Mouse (Mus musculus) adrenal gland (tissue): ENCODE measurements around the gene Kyat3.
"Not testable (repeated sequence)": the region's sequence is repeated elsewhere in the genome, so short reads cannot be mapped to it uniquely, and the experiment has no call there.

Source experiments
- intact Hi-C: fragments of 180-260 bp; cut with DNase I; formaldehyde crosslinking; loops from one replicate; pipeline ENCODE4 v1.15.1; 2025
- long read RNA-seq, 2 experiments: library from polyadenylated mRNA; unstranded; transcript quantifications; one replicate each; pipeline ENCODE4 v2.0.0; 2020; ENCODE audit warnings: borderline replicate concordance in 1 of 2; ENCODE audit not compliant: insufficient replicate concordance in 1 of 2

Kyat3 gene
- long read RNA-seq, experiment 1, transcript Kyat3-202 (14 exons, 1,888 nt), result major isoform, 8 of 10 reads
- long read RNA-seq, experiment 1, partial matches to known transcripts, result 2 of 10 reads
- long read RNA-seq, experiment 1, other reads (novel, unspliced or antisense), result 0 of 10 reads
- long read RNA-seq, experiment 2, transcript Kyat3-202 (14 exons, 1,888 nt), result major isoform, 10 of 13 reads
- long read RNA-seq, experiment 2, partial matches to known transcripts, result 1 of 13 reads
- long read RNA-seq, experiment 2, other reads (novel, unspliced or antisense), result 2 of 13 reads

DNA sequence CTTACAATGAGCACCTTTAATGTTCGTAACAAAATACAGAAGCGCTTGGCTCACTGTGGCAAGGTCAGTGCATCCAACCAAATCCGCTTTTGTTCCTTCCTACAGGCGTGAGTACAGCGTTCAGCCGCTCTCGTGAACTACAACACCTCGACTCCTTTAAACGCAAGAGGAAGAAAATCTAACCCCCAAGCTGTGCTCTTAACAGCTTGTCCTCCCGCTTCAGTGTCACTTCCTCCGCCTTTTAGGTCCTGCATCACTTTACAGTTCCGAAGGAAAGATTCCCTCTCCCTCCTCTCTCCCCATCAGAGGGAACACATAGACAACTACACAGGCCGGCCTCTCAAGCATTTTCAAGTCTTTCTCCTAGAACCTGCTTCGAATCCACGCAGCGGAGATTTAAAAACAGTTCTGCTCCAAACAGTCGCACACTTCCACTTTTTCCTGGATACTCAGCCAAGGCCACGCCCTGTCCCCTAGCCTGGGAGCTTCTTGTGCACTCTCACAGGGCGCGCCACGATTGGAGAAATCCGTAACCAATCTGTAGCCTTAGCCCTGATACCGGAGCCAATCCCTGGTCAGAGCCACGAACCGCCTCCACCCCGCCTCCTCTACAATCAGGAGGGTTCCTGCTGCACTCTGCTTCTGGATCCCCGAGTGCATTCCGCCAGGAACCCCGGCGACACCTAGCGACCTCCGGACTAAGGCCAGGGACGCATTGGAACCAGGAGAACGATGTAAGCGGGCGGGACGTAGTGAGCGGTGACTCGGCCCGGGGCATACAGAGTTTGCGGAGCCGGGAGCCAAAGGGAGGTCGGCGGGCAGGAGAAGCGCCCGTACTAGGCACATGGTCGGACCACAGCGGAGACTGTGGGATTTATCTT, at the start of gene Kyat3:
TSS of gene Kyat3 (plus strand) at position 610 of the 881 bp plus-strand sequence.
- intact Hi-C loops, result loop anchor here (10.0 kb wide), 1 partner anchor 206 kb away; the partner anchor contains the start of gene Gbp5

DNA sequence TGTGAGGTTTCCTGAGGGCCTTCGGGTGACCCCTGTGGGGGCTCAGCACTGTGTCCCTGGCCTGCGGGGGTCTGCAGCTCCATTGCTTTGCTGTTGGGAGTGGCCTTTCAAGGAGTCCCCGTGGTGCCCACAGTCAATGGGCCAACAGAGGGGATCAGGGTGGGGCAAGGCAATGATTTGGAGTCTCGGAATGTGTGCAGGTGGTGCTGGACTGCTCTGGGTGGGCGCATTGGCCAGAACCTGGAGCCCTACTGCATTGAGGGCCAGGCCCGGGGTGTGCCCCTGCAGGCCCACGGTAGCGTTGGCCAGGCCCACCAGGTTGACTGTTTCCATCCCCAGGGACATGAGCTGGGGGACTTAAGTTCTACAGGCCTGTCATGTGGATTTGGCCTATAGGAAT, 36.1 kb upstream of the Kyat3 start:
- intact Hi-C loops, result no loop called here

DNA sequence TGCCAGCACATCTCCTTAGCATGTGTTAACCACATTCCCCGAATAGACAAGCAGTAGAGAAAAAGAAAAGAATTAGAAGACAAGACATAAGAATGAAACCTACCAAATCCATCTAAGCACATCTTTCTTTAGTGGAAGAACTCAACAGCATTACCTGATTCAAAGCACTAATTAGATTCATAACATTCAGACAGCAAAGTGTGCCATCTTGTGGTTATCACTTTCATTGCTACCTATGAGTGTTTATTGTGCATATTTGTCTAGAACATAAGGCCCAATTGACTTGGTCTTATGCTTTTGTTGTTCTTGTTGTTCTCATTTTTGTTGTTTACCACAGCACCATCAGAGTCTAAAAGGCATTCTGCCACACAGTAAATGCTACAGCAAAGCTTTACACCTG, 26.2 kb upstream of the Kyat3 start:
- intact Hi-C loops, result loop anchor here (2.0 kb wide), 1 partner anchor 34 kb away; no protein-coding TSS in a partner anchor

DNA sequence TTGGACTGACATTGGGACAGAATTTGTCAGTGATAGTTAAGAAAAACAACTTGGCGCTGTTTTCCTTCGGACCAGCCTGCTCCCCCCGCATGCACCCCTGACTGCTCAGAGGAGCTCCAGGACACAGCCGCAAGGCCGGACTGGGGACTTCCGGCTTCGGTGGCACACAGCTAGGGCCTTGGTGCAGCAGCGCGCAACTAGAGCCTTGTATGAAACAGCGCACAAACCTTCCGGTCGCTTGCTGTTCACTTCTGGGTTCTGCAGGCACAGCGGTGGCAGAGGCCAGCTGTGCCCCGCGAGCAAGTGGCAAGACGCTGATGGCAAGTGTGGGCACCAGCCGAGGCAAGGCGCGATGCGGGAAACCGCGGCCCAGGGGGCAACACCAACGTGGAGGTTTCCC, 12.9 kb upstream of the Kyat3 start:
- intact Hi-C loops, result no loop called here

DNA sequence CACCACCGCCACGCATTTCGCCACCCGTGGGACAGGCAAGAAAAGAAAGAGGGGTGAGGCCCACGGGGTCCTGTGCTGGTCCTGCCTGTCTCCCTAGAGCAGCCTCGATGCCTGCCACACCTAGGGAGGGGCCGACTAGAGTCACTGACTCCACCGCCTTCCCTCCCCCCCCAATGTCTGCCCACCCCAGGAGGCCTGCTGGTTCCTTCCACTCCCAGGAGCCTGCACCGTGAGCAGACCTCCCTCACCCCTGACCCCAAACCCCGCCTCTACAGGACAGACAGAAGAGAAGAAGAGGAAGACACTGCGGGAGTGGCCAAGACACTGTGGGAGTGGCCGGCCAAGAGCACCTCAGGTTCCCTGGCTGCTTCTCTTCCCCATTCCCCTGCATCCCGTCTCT, 12.5 kb upstream of the Kyat3 start:
- intact Hi-C loops, result no loop called here

DNA sequence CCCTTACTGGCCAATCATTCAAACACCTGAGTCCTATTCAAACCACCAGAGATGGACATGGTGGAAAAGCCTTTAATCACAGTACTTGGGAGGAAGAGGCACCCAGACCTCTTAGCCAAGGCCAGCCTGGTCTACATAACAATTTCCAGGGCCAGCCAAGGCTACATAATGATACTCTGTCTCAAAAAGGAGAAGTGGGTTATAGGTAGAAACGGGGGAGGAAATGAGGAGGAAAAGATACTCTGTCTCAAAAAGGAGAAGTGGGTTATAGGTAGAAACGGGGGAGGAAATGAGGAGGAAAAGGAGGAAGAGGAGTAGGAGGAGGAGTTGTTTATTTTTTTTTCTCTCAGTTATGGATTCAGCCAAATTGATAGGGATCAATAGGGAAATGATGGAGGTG, 4.3 kb upstream of the Kyat3 start:
- intact Hi-C loops, result no loop called here

DNA sequence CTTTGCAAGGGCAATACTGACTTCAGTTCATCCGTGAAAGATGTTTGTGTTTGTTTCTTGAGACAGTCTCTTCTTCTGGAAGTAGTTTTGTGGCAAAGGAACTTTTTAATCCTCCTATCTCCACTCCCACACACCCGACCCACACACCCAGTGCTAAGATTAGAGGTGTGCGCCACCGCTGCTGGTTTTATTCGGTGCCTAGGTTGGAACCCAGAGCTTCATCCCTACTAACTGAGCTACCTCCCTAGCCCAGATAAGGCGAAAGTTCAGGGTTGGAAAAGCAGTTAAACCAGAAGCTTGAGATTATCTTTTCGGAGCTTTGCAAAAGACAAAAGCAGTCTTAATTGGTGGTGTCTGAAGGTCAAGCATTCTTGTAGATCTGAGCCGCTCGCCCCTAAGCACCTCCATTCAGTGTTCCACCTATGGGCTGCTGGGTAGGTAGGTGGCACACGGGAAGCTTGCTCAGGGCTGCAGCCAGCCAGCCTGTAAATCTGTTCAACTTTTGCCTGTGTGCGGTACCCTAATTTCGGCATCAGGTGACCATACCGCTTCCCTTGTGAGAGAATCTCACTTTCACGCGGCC, 647 bp downstream of the Kyat3 start:
- intact Hi-C loops, result loop anchor here (10.0 kb wide), 1 partner anchor 207 kb away; the partner anchor contains the start of gene Gbp5

DNA sequence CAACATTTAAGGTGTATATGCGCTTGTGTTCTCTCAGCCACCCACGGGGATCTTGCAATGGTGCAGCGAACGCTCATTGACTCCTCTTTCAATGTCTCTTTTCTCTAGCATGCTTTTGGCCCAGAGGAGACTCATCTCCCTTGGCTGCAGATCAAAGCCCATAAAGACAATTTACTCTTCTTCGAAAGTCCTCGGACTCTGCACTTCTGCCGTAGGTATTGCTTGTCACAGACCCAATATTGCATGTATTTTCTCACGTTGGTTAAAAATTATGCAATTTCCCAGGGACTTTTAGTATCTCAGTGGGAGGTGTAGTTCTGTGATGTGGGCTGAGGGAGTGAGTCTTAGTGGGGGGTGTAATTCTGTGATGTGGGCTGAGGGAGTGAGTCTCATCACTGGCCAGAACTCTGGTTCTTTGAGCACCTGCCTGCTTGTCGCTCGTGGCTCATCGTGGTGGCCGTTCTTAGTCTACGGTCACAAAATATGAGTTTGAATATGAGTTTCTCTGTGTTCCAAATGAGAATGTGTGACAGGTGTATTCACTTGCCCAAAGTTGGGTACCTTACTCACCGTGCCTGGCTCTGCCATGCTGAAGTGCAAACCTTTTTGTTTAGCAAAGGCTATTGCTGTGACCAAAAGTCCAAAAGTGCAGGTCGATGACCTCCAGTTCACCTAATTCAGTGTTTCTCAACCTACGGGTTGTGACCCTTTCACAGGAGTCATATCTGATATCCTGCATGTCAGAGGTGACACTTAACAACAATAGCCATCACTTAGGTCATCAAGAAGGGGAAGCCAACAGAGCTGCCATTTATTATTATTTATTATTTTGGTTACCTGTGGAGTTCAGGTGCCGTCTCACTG, 6.0 kb downstream of the Kyat3 start:
- intact Hi-C loops, result loop anchor here (2.0 to 10.0 kb wide), 2 partner anchors 66 to 212 kb away; partner anchors contain the start of gene Gbp5

DNA sequence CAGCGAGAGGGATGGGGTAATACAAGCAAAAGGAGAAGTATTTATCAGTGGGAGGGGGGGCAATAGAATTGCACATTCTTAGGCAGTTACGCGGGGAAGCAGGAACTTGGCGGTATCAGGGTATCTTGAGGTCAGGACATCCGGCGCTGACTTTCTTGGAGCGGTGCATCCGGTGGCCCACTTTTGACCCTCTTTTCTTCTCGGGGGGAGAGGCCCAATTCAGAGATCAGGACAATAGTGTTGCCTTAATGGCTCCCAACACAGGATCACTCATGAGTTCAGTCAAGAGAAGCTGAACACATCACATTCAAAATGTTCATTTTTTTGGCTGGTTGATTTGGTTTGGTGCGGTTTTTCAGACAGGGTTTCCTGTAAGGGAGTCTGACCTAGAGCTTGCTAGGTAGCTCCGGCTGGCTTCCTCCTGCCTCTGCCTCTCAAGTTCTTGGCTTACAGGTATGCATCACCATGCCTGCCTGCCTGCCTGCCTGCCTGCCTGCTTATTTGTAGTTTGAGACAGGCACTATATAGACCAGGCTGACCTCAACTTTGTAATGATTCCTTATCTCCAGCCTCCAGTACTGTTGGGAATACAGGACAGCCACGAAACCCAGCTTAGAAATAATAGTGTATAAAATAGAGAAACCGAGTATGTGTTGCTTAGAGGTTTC, 7.5 kb downstream of the Kyat3 start:
- intact Hi-C loops, result loop anchor here (10.0 kb wide), 1 partner anchor 214 kb away; the partner anchor contains the start of gene Gbp5

DNA sequence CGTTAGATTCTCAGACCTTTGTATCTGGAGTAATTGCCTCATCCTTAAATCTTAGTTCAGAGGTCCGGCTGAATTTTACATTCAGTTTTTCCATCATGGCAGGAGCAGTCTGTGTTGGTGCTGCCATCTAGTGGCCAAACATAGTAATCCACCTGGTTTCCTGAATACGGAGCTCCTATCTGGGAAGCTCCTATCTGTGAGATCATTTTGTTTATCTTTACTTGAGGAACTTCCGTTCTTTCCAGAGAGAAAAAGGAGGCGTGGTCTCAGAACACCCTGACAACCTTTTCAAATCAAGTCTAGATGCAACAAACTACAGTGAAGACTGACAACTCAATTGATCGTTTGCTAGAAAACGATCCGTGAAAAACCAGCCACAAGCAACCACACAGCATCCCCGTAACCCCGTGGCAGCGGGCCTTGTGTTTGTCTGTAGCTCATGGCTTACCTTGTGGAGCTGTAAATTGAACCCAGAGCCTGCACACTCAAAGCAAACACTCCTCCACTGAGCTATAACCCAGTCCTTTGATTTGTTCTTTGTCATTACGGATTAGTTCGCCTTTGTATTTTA, 8.1 kb downstream of the Kyat3 start:
- intact Hi-C loops, result loop anchor here (10.0 kb wide), 1 partner anchor 214 kb away; the partner anchor contains the start of gene Gbp5

DNA sequence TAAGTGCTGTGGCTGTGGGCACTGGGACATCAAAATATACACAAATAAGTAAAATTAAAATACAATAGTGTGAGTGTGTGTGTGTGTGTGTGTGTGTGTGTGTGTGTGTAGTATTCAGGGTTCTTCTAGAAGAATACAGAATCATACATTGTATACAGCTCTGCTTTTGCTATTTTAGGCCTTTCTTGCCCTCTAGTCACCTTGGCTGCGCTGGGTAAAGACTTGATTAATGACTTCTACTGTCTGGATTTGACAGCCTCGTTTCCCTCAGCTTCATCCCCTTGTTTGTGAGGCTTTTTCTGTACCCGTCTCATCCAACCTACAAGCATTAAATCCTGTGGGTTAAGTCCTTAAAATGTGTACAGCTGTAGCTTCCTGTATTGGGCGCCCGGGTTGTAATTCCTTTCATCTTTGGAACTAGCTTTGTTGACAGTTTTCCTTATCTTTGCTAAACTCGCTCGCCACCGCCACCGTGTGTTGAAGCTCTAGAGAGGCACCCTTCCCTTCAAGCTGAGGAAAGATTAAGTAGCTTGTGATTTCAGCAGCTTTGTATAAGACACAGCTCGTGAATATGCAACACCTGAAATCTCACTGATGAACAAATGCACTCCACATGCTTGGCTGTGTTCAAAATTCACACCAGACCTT, 9.6 kb downstream of the Kyat3 start:
- intact Hi-C loops, result no loop called here

DNA sequence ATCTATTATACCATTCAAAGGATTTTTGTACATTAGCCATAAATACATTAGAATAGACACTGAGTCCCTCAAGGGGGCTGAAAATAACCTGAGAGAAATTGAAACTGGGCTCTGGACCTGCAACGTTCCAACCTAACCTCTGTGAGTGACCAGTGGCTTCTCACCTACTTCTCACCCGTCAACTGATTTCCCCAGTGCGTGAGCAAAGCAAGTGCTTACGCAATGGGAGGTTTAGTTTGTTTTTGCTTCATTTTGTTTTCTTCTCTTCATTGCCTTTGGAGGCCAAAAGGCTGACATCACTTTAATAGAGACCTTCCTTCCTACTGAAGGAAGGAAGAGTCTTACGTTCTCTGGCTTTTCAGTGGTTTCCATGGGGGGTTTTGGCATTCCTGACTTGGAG, 10.5 kb downstream of the Kyat3 start:
- intact Hi-C loops, result no loop called here

DNA sequence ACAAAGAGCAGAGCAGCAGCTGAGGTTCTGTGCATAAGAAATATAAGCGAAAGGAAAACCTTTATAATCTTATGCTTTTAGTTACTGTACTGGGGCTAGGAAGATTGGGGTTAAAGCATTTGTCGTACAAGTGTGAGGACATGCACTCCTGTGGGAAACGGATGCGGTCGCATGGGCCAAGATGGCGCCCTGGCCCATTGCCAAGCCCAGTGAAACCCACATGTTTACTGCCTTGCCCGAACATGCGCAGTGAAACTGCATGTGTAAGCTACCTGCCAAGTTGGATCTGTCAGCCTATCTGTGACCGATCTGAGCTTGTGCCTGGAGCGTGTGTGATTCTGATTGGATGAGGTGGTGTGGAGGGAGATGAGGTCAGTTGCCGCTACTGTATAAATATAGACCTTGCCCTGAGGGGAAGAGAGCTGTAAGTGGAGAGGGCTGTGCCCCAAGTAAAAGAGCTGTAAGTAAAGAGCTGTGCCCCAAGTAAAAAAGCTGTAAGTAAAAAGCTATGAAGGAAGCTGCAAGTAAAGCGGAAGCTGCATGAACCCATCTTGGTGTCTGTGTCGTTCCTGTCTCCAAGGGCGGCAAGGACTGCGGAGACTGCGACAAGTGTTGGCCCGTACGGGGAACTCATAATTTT, 11.7 kb downstream of the Kyat3 start:
- intact Hi-C loops, result not testable (repeated sequence)

DNA sequence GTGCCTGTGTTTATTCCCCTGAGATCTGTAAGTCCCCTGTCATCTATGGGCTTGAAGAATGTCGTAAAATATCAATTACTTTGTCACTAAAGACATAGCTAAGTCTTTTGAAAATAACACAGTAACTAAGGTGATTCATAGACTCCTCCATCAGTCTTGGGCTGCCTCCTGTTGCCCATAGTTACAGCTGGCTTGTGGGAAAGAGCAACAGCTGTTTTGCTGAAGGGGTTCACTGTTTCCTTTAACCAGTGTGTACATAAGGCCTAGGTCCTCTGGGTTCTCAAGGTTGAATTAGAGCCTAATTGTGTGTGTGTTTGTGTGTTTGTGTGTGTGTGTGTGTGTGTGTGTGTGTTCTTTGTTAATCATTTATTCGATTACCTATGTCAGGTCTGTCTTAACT, 24.6 kb downstream of the Kyat3 start:
- intact Hi-C loops, result no loop called here

DNA sequence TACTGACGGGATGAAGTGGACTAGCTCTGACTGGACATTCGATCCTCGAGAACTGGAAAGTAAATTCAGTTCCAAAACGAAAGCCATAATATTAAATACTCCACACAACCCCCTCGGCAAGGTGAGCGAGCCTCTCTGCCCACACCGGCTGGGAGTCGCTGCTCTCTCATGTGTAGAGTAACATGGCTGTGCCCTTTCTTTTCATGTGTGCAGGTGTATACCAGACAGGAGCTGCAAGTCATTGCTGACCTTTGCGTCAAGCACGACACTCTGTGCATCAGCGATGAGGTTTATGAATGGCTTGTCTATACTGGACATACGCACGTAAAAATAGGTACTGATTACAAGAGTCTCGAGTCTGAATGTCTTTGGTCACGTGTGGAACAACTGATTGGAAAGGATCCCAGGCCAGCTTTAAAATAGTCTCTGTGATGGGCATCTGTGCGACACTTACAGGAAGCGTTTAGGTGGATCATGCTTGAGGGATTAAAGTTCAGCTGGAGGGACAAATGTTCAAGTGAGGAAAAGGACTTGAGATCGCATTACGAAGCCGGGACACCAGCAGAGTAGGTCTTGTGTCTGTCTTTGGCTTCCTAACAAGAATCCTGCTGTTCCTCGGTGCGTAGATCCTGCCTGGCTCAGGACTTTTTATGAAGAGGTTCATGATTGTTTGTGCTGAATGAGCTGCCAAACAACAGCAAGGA, 25.3 kb downstream of the Kyat3 start:
- intact Hi-C loops, result no loop called here

DNA sequence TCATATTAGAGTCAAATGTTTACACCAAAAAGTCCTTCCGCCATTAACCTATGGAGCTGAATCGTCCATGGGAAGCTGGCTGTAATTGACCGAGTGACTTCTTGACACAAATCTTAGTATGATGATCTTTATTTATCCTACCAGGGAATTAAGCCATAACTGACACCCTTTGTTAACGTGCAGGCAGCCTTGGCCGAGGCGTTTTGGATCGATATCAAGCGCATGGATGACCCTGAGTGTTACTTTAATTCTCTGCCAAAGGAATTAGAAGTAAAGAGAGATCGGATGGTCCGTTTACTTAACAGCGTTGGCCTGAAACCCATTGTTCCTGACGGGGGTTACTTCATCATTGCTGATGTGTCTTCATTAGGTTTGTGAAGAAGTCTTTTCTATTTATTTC, 33.4 kb downstream of the Kyat3 start:
- intact Hi-C loops, result no loop called here

DNA sequence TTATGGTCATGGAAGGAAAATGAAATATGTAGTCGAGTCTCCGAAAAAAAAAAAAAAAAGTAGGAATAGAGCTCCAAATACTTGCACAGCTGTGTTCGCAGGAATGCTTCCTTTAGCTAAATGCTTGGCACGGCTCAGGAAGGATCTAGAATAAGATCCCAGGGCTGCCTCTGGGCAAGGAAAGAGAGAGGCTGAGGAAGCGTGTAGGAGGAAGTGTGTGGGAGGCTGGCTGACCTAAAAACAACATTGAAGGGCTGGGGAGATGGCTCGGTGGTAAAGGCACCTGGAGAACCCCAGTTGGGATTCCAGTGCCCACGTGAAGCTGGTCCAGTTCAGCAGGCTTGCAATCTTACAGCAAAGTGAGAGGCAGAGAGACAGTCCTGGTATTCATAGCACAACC, 40.0 kb downstream of the Kyat3 start:
- intact Hi-C loops, result no loop called here
